In genomic region chr7:80897721-80898120, GRCm38 (mm10) we compare ENCODE assay signal across 27 mouse cellular contexts. TPM values are rescaled to one million over a fixed set of nuclear protein-coding genes. Genes with fewer than 3 reads are reported as not detected.
"Had no signal": no experiment of that assay in that cellular context is flagged by ENCODE, and none has a peak within 500 bp of the region (broad histone marks: within the 10 kb centered on the region; RNA-seq: fewer than 3 reads in every experiment).

No protein-coding gene starts in this region.

- H3K9ac ChIP-seq: heart, embryonic 13.5 days; heart, embryonic 15.5 days; hindbrain, embryonic 13.5 days; hindbrain, embryonic 15.5 days; kidney, embryonic 15.5 days; limb, embryonic 13.5 days; limb, embryonic 15.5 days; liver, embryonic 14.5 days had no signal

- H3K4me2 ChIP-seq: heart, embryonic 11.5 days; heart, embryonic 13.5 days; heart, embryonic 15.5 days; hindbrain, embryonic 13.5 days; hindbrain, embryonic 15.5 days; kidney, embryonic 15.5 days; limb, embryonic 13.5 days; limb, embryonic 15.5 days had no signal

- H3K27ac ChIP-seq: heart, adult 2 months; heart, embryonic 13.5 days; heart, embryonic 15.5 days; hindbrain, embryonic 13.5 days; hindbrain, embryonic 15.5 days; hindbrain, postnatal 0 days; kidney, embryonic 15.5 days; kidney, postnatal 0 days; limb, embryonic 13.5 days; limb, embryonic 15.5 days; liver, embryonic 14.5 days had no signal

- ATAC-seq: hindbrain, postnatal 0 days; intestine, embryonic 16.5 days had no signal

- H3K4me3 ChIP-seq: heart, adult 2 months; heart, embryonic 13.5 days; heart, embryonic 15.5 days; hindbrain, embryonic 13.5 days; hindbrain, embryonic 15.5 days; kidney, embryonic 15.5 days; limb, embryonic 13.5 days; limb, embryonic 15.5 days had no signal

- H3K9me3 ChIP-seq: heart, embryonic 13.5 days; heart, embryonic 15.5 days; hindbrain, embryonic 13.5 days; hindbrain, embryonic 15.5 days; kidney, embryonic 15.5 days; limb, embryonic 13.5 days; limb, embryonic 15.5 days had no signal

- H3K27me3 ChIP-seq: heart, embryonic 13.5 days; heart, embryonic 15.5 days; hindbrain, embryonic 13.5 days; hindbrain, embryonic 15.5 days; kidney, embryonic 15.5 days; limb, embryonic 13.5 days; limb, embryonic 15.5 days had no signal

- DNase-seq: gastrocnemius, postnatal 14 days; gastrocnemius, postnatal 36 days; heart, adult 11 months; heart, adult 2 months; heart, postnatal 14 days; heart, postnatal 36 days; kidney, adult 11 months; kidney, adult 2 months; kidney, adult 9 months; kidney, postnatal 14 days; kidney, postnatal 36 days; layer of hippocampus, adult 9-11 months; layer of hippocampus, postnatal 36 days; left cerebral cortex, postnatal 4 days had no signal

RNA-seq across cellular contexts. Expression of gene Nmb, which starts 7.2 kb away (rescaled TPM):
- total RNA-seq: hematopoietic stem cell, adult 5-6 weeks had no signal
